Mouse (Mus musculus): ENCODE measurements around the gene Tesc. TPM values are rescaled to one million over a fixed set of nuclear protein-coding genes. Genes with fewer than 3 reads are reported as not detected.

Gene Tesc
- polyA plus RNA-seq, 1 experiment: 6.1 TPM

- Histone ChIP-seq H3K4me1 (ENCODE audit: control insufficient read depth, insufficient read depth, low read length) (no peaks in the 10 kb centered on the region), H3K4me3 (replicated peaks; ENCODE audit: extremely low read depth, low read depth, low read length) (no peak overlapping the region)
- WGBS: 86% methylated on average over 14 of the region's 14 CpGs
- no peak for DNase-seq
- no peak for TF ChIP-seq POLR2A (IDR thresholded peaks at IDR 0.05; ENCODE audit: borderline replicate concordance, extremely low read depth, low read depth, low read length)
- TF ChIP-seq CTCF (IDR thresholded peaks at IDR 0.05; ENCODE audit: insufficient read depth, low read length): no peak
These were observed 19.7 kb downstream of the Tesc start for GRCm38 (mm10) chr5:118047091-118047757.

GRCm38 (mm10) chr5:118048412-118048811 is 20.9 kb downstream of the Tesc start:
- TF ChIP-seq CTCF (IDR thresholded peaks at IDR 0.05; ENCODE audit: insufficient read depth, low read length) (no peak), POLR2A (IDR thresholded peaks at IDR 0.05; ENCODE audit: borderline replicate concordance, extremely low read depth, low read depth, low read length) (no peak)
- WGBS: 65% methylated on average over 4 of the region's 4 CpGs
- H3K4me3 ChIP-seq (replicated peaks; ENCODE audit: extremely low read depth, low read depth, low read length): no peak overlapping the region
- no peaks in the 10 kb centered on the region for H3K4me1 ChIP-seq (ENCODE audit: control insufficient read depth, insufficient read depth, low read length)
- no peak for DNase-seq

GRCm38 (mm10) chr5:118048928-118049327 is 21.4 kb downstream of the Tesc start:
- no peak for DNase-seq
- 71% methylated on average over 5 of the region's 5 CpGs for WGBS
- Histone ChIP-seq H3K4me3 (replicated peaks; ENCODE audit: extremely low read depth, low read depth, low read length) (no peak overlapping the region), H3K4me1 (ENCODE audit: control insufficient read depth, insufficient read depth, low read length) (no peaks in the 10 kb centered on the region)
- no peak for TF ChIP-seq POLR2A (IDR thresholded peaks at IDR 0.05; ENCODE audit: borderline replicate concordance, extremely low read depth, low read depth, low read length)
- no peak for TF ChIP-seq CTCF (IDR thresholded peaks at IDR 0.05; ENCODE audit: insufficient read depth, low read length)

GRCm38 (mm10) chr5:118050743-118051142 is 23.2 kb downstream of the Tesc start:
- no peak for DNase-seq
- no peaks in the 10 kb centered on the region for H3K4me1 ChIP-seq (ENCODE audit: control insufficient read depth, insufficient read depth, low read length)
- 67% methylated on average over 4 of the region's 4 CpGs for WGBS
- TF ChIP-seq CTCF (IDR thresholded peaks at IDR 0.05; ENCODE audit: insufficient read depth, low read length) (no peak), POLR2A (IDR thresholded peaks at IDR 0.05; ENCODE audit: borderline replicate concordance, extremely low read depth, low read depth, low read length) (no peak)
- H3K4me3 ChIP-seq (replicated peaks; ENCODE audit: extremely low read depth, low read depth, low read length): no peak overlapping the region

GRCm38 (mm10) chr5:118051981-118052662 is 24.6 kb downstream of the Tesc start:
- Histone ChIP-seq H3K4me3 (replicated peaks; ENCODE audit: extremely low read depth, low read depth, low read length) (no peak overlapping the region), H3K4me1 (ENCODE audit: control insufficient read depth, insufficient read depth, low read length) (no peaks in the 10 kb centered on the region)
- DNase-seq: no peak
- TF ChIP-seq POLR2A (IDR thresholded peaks at IDR 0.05; ENCODE audit: borderline replicate concordance, extremely low read depth, low read depth, low read length) (no peak), CTCF (IDR thresholded peaks at IDR 0.05; ENCODE audit: insufficient read depth, low read length) (no peak)
- whole genome bisulfite sequencing: 53% methylated on average over 8 of the region's 8 CpGs

- TF ChIP-seq POLR2A (IDR thresholded peaks at IDR 0.05; ENCODE audit: borderline replicate concordance, extremely low read depth, low read depth, low read length) (no peak), CTCF (IDR thresholded peaks at IDR 0.05; ENCODE audit: insufficient read depth, low read length) (no peak)
- whole genome bisulfite sequencing: 94% methylated on average over 2 of the region's 2 CpGs
- DNase-seq: no peak
- H3K4me1 ChIP-seq (ENCODE audit: control insufficient read depth, insufficient read depth, low read length): no peaks in the 10 kb centered on the region
- H3K4me3 ChIP-seq (replicated peaks; ENCODE audit: extremely low read depth, low read depth, low read length): no peak overlapping the region
These were observed 25.7 kb downstream of the Tesc start for GRCm38 (mm10) chr5:118053205-118053604.

- TF ChIP-seq POLR2A (IDR thresholded peaks at IDR 0.05; ENCODE audit: borderline replicate concordance, extremely low read depth, low read depth, low read length) (no peak), CTCF (IDR thresholded peaks at IDR 0.05; ENCODE audit: insufficient read depth, low read length) (no peak)
- WGBS: 32% methylated on average over 8 of the region's 8 CpGs
- DNase-seq: no peak
- Histone ChIP-seq H3K4me1 (ENCODE audit: control insufficient read depth, insufficient read depth, low read length) (no peaks in the 10 kb centered on the region), H3K4me3 (replicated peaks; ENCODE audit: extremely low read depth, low read depth, low read length) (no peak overlapping the region)
These were observed 30.1 kb downstream of the Tesc start for GRCm38 (mm10) chr5:118057508-118058111.

- WGBS: 78% methylated on average over 10 of the region's 10 CpGs
- no peak for DNase-seq
- Histone ChIP-seq H3K4me1 (ENCODE audit: control insufficient read depth, insufficient read depth, low read length) (no peaks in the 10 kb centered on the region), H3K4me3 (replicated peaks; ENCODE audit: extremely low read depth, low read depth, low read length) (no peak overlapping the region)
- TF ChIP-seq CTCF (IDR thresholded peaks at IDR 0.05; ENCODE audit: insufficient read depth, low read length) (no peak), POLR2A (IDR thresholded peaks at IDR 0.05; ENCODE audit: borderline replicate concordance, extremely low read depth, low read depth, low read length) (no peak)
These were observed 31.3 kb downstream of the Tesc start for GRCm38 (mm10) chr5:118058858-118059257.

GRCm38 (mm10) chr5:118059646-118060045 is 32.1 kb downstream of the Tesc start:
- 79% methylated on average over 9 of the region's 9 CpGs for WGBS
- TF ChIP-seq POLR2A (IDR thresholded peaks at IDR 0.05; ENCODE audit: borderline replicate concordance, extremely low read depth, low read depth, low read length): no peak
- TF ChIP-seq CTCF (IDR thresholded peaks at IDR 0.05; ENCODE audit: insufficient read depth, low read length): no peak
- no peaks in the 10 kb centered on the region for H3K4me1 ChIP-seq (ENCODE audit: control insufficient read depth, insufficient read depth, low read length)
- no peak overlapping the region for H3K4me3 ChIP-seq (replicated peaks; ENCODE audit: extremely low read depth, low read depth, low read length)
- DNase-seq: no peak

All from lung, adult 2 months (tissue).